Mouse (Mus musculus) MEL (cell line): ENCODE measurements around the gene Pcca. TPM values are rescaled to one million over a fixed set of nuclear protein-coding genes. Genes with fewer than 3 reads are reported as not detected.
A peak's percentile ranks its signal among the peaks of the same experiment; 100 is the strongest.

Experiments
- DNase-seq: peaks from one replicate; pipeline ENCODE4 v3.0.0; 2011; ENCODE audit warnings: low read depth, low spot score
- H3K27ac ChIP-seq: 2 replicates; pipeline ENCODE4 v1.5.1; 2012; ENCODE audit warnings: low read depth, mild to moderate bottlenecking, control low read depth, low read length, moderate library complexity; ENCODE audit not compliant: control insufficient read depth
- H3K27me3 ChIP-seq, 2 experiments: fragments of 150-350 bp in 1 of 2; sonication (generic) in 1 of 2; 2 replicates each; pipeline ENCODE4 v1.6.1; 2012; ENCODE audit warnings: low read length in 2 of 2, mild to moderate bottlenecking in 2 of 2, improper control_type of control experiment in 1 of 2, moderate library complexity in 1 of 2; ENCODE audit not compliant: insufficient read depth in 2 of 2, control insufficient read depth in 1 of 2
- H3K36me3 ChIP-seq, 2 experiments: 2 replicates each; pipeline ENCODE4 v1.6.1; 2012 to 2014; ENCODE audit warnings: low read length in 2 of 2, improper control_type of control experiment in 1 of 2, inconsistent platforms in 1 of 2, mild to moderate bottlenecking in 1 of 2; ENCODE audit not compliant: insufficient read depth in 2 of 2, control insufficient read depth in 1 of 2
- H3K4me1 ChIP-seq, 2 experiments: fragments of 150-350 bp in 1 of 2; sonication (generic) in 1 of 2; 2 replicates each; pipeline ENCODE4 v1.6.1; 2012; ENCODE audit warnings: low read length in 2 of 2, improper control_type of control experiment in 1 of 2, mild to moderate bottlenecking in 1 of 2; ENCODE audit not compliant: insufficient read depth in 2 of 2, control insufficient read depth in 1 of 2
- H3K4me3 ChIP-seq, 2 experiments: fragments of 150-350 bp in 1 of 2; sonication (generic) in 1 of 2; 2 replicates each; pipeline ENCODE4 v1.5.1; 2012; ENCODE audit warnings: low read depth in 2 of 2, low read length in 2 of 2, mild to moderate bottlenecking in 2 of 2, moderate library complexity in 2 of 2, control low read depth in 1 of 2, improper control_type of control experiment in 1 of 2; ENCODE audit not compliant: control insufficient read depth in 1 of 2, insufficient read depth in 1 of 2
- H3K79me2 ChIP-seq: 2 replicates; pipeline ENCODE4 v1.6.1; 2012; ENCODE audit warnings: mild to moderate bottlenecking, low read length, moderate library complexity; ENCODE audit not compliant: control insufficient read depth, poor library complexity, insufficient read depth
- H3K9ac ChIP-seq: 2 replicates; pipeline ENCODE4 v1.6.1; 2012; ENCODE audit warnings: low read depth, mild to moderate bottlenecking, control low read depth, low read length, moderate library complexity; ENCODE audit not compliant: control insufficient read depth, poor library complexity, severe bottlenecking
- H3K9me3 ChIP-seq: fragments of 150-350 bp; sonication (generic); replicated peaks from 2 replicates; pipeline ENCODE4 v1.6.1; 2012; ENCODE audit warnings: mild to moderate bottlenecking, low read length, improper control_type of control experiment, moderate library complexity; ENCODE audit not compliant: insufficient read depth
- BHLHE40 ChIP-seq: IDR thresholded peaks from 2 replicates; pipeline ENCODE4 v1.6.1; 2012; ENCODE audit warnings: low read depth, mild to moderate bottlenecking, inconsistent platforms, low read length, improper control_type of control experiment, borderline replicate concordance
- CHD2 ChIP-seq: IDR thresholded peaks from 2 replicates; pipeline ENCODE4 v1.6.1; 2011; ENCODE audit warnings: low read length, improper control_type of control experiment
- CTCF ChIP-seq, 3 experiments: IDR thresholded peaks in 2 of 3; conservative IDR thresholded peaks in 1 of 3; 2 replicates each; pipeline ENCODE4 v1.5.1; 2011 to 2012; ENCODE audit warnings: low read length in 3 of 3, low read depth in 2 of 3, mild to moderate bottlenecking in 2 of 3, improper control_type of control experiment in 1 of 3, inconsistent platforms in 1 of 3, mixed read lengths in 1 of 3, moderate library complexity in 1 of 3; ENCODE audit not compliant: control insufficient read depth in 1 of 3, insufficient read depth in 1 of 3, poor library complexity in 1 of 3, severe bottlenecking in 1 of 3
- E2F4 ChIP-seq: IDR thresholded peaks from 2 replicates; pipeline ENCODE4 v1.6.1; 2011; ENCODE audit warnings: low read depth, low read length, improper control_type of control experiment, borderline replicate concordance
- EP300 ChIP-seq, 2 experiments: IDR thresholded peaks; 2 replicates each; pipeline ENCODE4 v1.6.1; 2011; ENCODE audit warnings: improper control_type of control experiment in 2 of 2, low read length in 2 of 2, low read depth in 1 of 2, mild to moderate bottlenecking in 1 of 2
- ETS1 ChIP-seq: IDR thresholded peaks from 2 replicates; pipeline ENCODE4 v1.6.1; 2012; ENCODE audit warnings: low read depth, mild to moderate bottlenecking, inconsistent platforms, low read length, improper control_type of control experiment, moderate library complexity
- GATA1 ChIP-seq: IDR thresholded peaks from 2 replicates; pipeline ENCODE4 v1.6.1; 2011; ENCODE audit warnings: low read depth, low read length, improper control_type of control experiment
- KAT2A ChIP-seq: conservative IDR thresholded peaks from 2 replicates; pipeline ENCODE4 v1.6.1; 2012; ENCODE audit warnings: low read depth, low read length, improper control_type of control experiment, inconsistent platforms
- MAX ChIP-seq: IDR thresholded peaks from 2 replicates; pipeline ENCODE4 v1.6.1; 2011; ENCODE audit warnings: low read length, improper control_type of control experiment
- MEF2A ChIP-seq: IDR thresholded peaks from 2 replicates; pipeline ENCODE4 v1.6.1; 2014; ENCODE audit warnings: low read depth, mild to moderate bottlenecking, inconsistent platforms, low read length, improper control_type of control experiment; ENCODE audit not compliant: poor library complexity, insufficient replicate concordance, severe bottlenecking; ENCODE audit errors: extremely low read depth
- MYB ChIP-seq: IDR thresholded peaks from 2 replicates; pipeline ENCODE4 v1.6.1; 2011; ENCODE audit warnings: mild to moderate bottlenecking, low read depth, low read length, improper control_type of control experiment
- MYC ChIP-seq: IDR thresholded peaks from 2 replicates; pipeline ENCODE4 v1.6.1; 2011; ENCODE audit warnings: low read depth, mild to moderate bottlenecking, low read length, improper control_type of control experiment, moderate library complexity
- NELFE ChIP-seq: IDR thresholded peaks from 2 replicates; pipeline ENCODE4 v1.6.1; 2011; ENCODE audit warnings: low read depth, low read length, improper control_type of control experiment
- NRF1 ChIP-seq: IDR thresholded peaks from 2 replicates; pipeline ENCODE4 v1.6.1; 2014; ENCODE audit warnings: low read depth, mild to moderate bottlenecking, inconsistent platforms, low read length, improper control_type of control experiment, moderate library complexity; ENCODE audit not compliant: poor library complexity, insufficient read depth, severe bottlenecking
- SIN3A ChIP-seq: IDR thresholded peaks from 2 replicates; pipeline ENCODE4 v1.6.1; 2012; ENCODE audit warnings: low read length, improper control_type of control experiment, inconsistent platforms
- SMC3 ChIP-seq: IDR thresholded peaks from 2 replicates; pipeline ENCODE4 v1.6.1; 2011; ENCODE audit warnings: low read depth, low read length, improper control_type of control experiment
- TAL1 ChIP-seq: IDR thresholded peaks from 2 replicates; pipeline ENCODE4 v1.6.1; 2012; ENCODE audit warnings: mild to moderate bottlenecking, inconsistent platforms, low read length, moderate library complexity, mixed read lengths
- TBP ChIP-seq: IDR thresholded peaks from 2 replicates; pipeline ENCODE4 v1.8.0; 2011; ENCODE audit warnings: low read depth, low read length, improper control_type of control experiment
- TCF12 ChIP-seq: IDR thresholded peaks from 2 replicates; pipeline ENCODE4 v1.6.1; 2014; ENCODE audit warnings: low read depth, mild to moderate bottlenecking, inconsistent platforms, low read length, improper control_type of control experiment, moderate library complexity
- UBTF ChIP-seq: IDR thresholded peaks from 2 replicates; pipeline ENCODE4 v1.6.1; 2012; ENCODE audit warnings: low read depth, mild to moderate bottlenecking, inconsistent platforms, low read length, improper control_type of control experiment, moderate library complexity, borderline replicate concordance; ENCODE audit not compliant: insufficient read depth
- USF1 ChIP-seq: IDR thresholded peaks from 2 replicates; pipeline ENCODE4 v1.6.1; 2014; ENCODE audit warnings: low read depth, mild to moderate bottlenecking, inconsistent platforms, low read length, improper control_type of control experiment, moderate library complexity
- USF2 ChIP-seq, 2 experiments: IDR thresholded peaks; 2 replicates each; pipeline ENCODE4 v1.6.1; 2011 to 2012; ENCODE audit warnings: improper control_type of control experiment in 2 of 2, low read length in 2 of 2, borderline replicate concordance in 1 of 2, inconsistent platforms in 1 of 2, low read depth in 1 of 2, mild to moderate bottlenecking in 1 of 2; ENCODE audit not compliant: insufficient read depth in 1 of 2
- ZKSCAN1 ChIP-seq: IDR thresholded peaks from 2 replicates; pipeline ENCODE4 v1.6.1; 2012; ENCODE audit warnings: low read depth, mild to moderate bottlenecking, inconsistent platforms, low read length, improper control_type of control experiment, moderate library complexity
- ZMIZ1 ChIP-seq: IDR thresholded peaks from 2 replicates; pipeline ENCODE4 v1.6.1; 2012; ENCODE audit warnings: low read depth, mild to moderate bottlenecking, inconsistent platforms, low read length, improper control_type of control experiment, moderate library complexity
- ZNF384 ChIP-seq: IDR thresholded peaks from 2 replicates; pipeline ENCODE4 v1.6.1; 2012; ENCODE audit warnings: low read depth, mild to moderate bottlenecking, inconsistent platforms, low read length, improper control_type of control experiment
- polyA plus RNA-seq, 2 experiments: library from polyadenylated mRNA; stranded (reverse) in 1 of 2; unstranded in 1 of 2; fragments of >175 nt in 1 of 2; fragments of >200 nt in 1 of 2; gene quantifications; 2 replicates each; pipeline versions ENCODE4 v1.2.1 to v1.2.4; 2012; ENCODE audit warnings: low replicate concordance in 2 of 2, low read depth in 1 of 2; ENCODE audit not compliant: insufficient read length in 2 of 2, insufficient read depth in 1 of 2, missing spikeins in 1 of 2
- total RNA-seq: library from RNA; depleted of rRNA; stranded (reverse); fragments of 300-350 nt; gene quantifications from 2 replicates; pipeline ENCODE4 v1.2.3, GENCODE M21; 2012

The Pcca gene
- total and polyA plus RNA-seq, 3 experiments: 21.2 to 22.7 TPM; not detected in 1

- Histone ChIP-seq H3K27ac (no peak overlapping the region), H3K79me2 (no peaks in the 10 kb centered on the region), H3K4me1 (peaks cover 17 to 37% of the 10 kb centered on the region in 2 experiments), H3K27me3 (no peaks in the 10 kb centered on the region), H3K4me3 (no peak overlapping the region)
- TF ChIP-seq ETS1: no peak
- no peak for TF ChIP-seq MYC
- no peak for TF ChIP-seq NELFE
- TF ChIP-seq ZMIZ1: no peak
- peak; percentile 27 to 49; a peak in 1 of 4 replicates for TF ChIP-seq EP300 (IDR thresholded peaks at IDR 0.05; ENCODE audit: low read depth in 1 of 2, low read length in 2 of 2)
- TF ChIP-seq NRF1: no peak
- peak; percentile 31; the same call in 1 of the 2 replicates for TF ChIP-seq TCF12
- peak; percentile 49 for TF ChIP-seq GATA1
- TF ChIP-seq, all 39 proteins: peak for 3
- H3K36me3 ChIP-seq: peaks cover 0 to 27% of the 10 kb centered on the region in 2 experiments; a peak in 2 of 4 replicates
- no peak overlapping the region for H3K9ac ChIP-seq
- DNase-seq: peak; percentile 22
- H3K9me3 ChIP-seq: no peaks in the 10 kb centered on the region
Measured at GRCm38 (mm10) chr14:122612317-122612716, 78.2 kb downstream of the Pcca start.

- no peak overlapping the region for H3K9ac ChIP-seq
- no peak overlapping the region for H3K27ac ChIP-seq
- H3K4me1 ChIP-seq: peaks cover 0 to 21% of the 10 kb centered on the region in 2 experiments; a peak in 2 of 4 replicates
- H3K9me3 ChIP-seq: no peaks in the 10 kb centered on the region
- no peaks in the 10 kb centered on the region for H3K79me2 ChIP-seq
- no peak overlapping the region for H3K4me3 ChIP-seq
- TF ChIP-seq SIN3A (no peak), ETS1 (no peak), MYC (no peak), CHD2 (no peak), UBTF (no peak), USF2 (IDR thresholded peaks at IDR 0.05; ENCODE audit: borderline replicate concordance in 1 of 2, insufficient read depth in 1 of 2, low read depth in 1 of 2, low read length in 2 of 2) (no peak), MAX (no peak)
- TF ChIP-seq, all 39 proteins: peak for 0
- no peaks in the 10 kb centered on the region for H3K27me3 ChIP-seq
- peaks cover 0 to 6% of the 10 kb centered on the region in 2 experiments; a peak in 2 of 4 replicates for H3K36me3 ChIP-seq
- no peak for DNase-seq
Measured at GRCm38 (mm10) chr14:122617656-122618055, 83.5 kb downstream of the Pcca start.

GRCm38 (mm10) chr14:122633416-122633815 lies 99.3 kb downstream of the Pcca start:
- H3K4me1 ChIP-seq: no peaks in the 10 kb centered on the region
- no peak for TF ChIP-seq KAT2A
- no peak for TF ChIP-seq TBP
- TF ChIP-seq ZNF384: no peak
- no peak for TF ChIP-seq CTCF (IDR thresholded peaks at IDR 0.05 in 2 of 3, conservative IDR thresholded peaks at IDR 0.05 in 1 of 3; ENCODE audit: control insufficient read depth in 1 of 3, insufficient read depth in 1 of 3, low read depth in 2 of 3, low read length in 3 of 3, poor library complexity in 1 of 3, severe bottlenecking in 1 of 3)
- no peak for TF ChIP-seq SMC3
- TF ChIP-seq MEF2A: no peak
- TF ChIP-seq E2F4: no peak
- no peak for TF ChIP-seq MYB
- no peak for TF ChIP-seq MAX
- TF ChIP-seq USF1: no peak
- no peak for TF ChIP-seq NRF1
- TF ChIP-seq TAL1: no peak
- TF ChIP-seq ZKSCAN1: no peak
- TF ChIP-seq SIN3A: no peak
- TF ChIP-seq BHLHE40: no peak
- TF ChIP-seq UBTF: no peak
- H3K9me3 ChIP-seq: no peaks in the 10 kb centered on the region
- H3K9ac ChIP-seq: no peak overlapping the region
- H3K79me2 ChIP-seq: no peaks in the 10 kb centered on the region
- no peak for DNase-seq
- no peak overlapping the region for H3K27ac ChIP-seq
- H3K36me3 ChIP-seq: no peaks in the 10 kb centered on the region
- no peak overlapping the region for H3K4me3 ChIP-seq
- H3K27me3 ChIP-seq: no peaks in the 10 kb centered on the region
